Mouse (Mus musculus): Measurements from ENCODE around the gene Rhof. TPM values are rescaled to one million over a fixed set of nuclear protein-coding genes. Genes with fewer than 3 reads are reported as not detected.

The Rhof gene
- polyA plus RNA-seq, 1 experiment from 2014 or later = 1.5 TPM

- Histone ChIP-seq H3K36me3 (no peaks in the 10 kb centered on the region), H3K27ac (peak overlapping the region; percentile 100), H3K4me3 (0 out of 2 replicates have a peak overlapping the region, but pooled peaks have one; percentile 59), H3K9ac (0 out of 2 replicates have a peak overlapping the region, but pooled peaks have one; percentile 81), H3K4me2 (peak overlapping the region; percentile 96), H3K9me3 (replicated peaks) (no peaks in the 10 kb centered on the region), H3K27me3 (no peaks in the 10 kb centered on the region), H3K4me1 (replicated peaks) (peaks cover 74% of the 10 kb centered on the region)
- ATAC-seq (replicated peaks; ENCODE audit: insufficient number of reproducible peaks, insufficient read depth, low FRiP score, low read depth) = no peak
- 29% methylated on average over 7 of the region's 7 CpGs for WGBS
These were observed 1.3 kb upstream of the Rhof start for GRCm38 (mm10) chr5:123133784-123134143.

- Histone ChIP-seq H3K9ac (0 out of 2 replicates have a peak overlapping the region, but pooled peaks have one; percentile 4), H3K36me3 (no peaks in the 10 kb centered on the region), H3K27me3 (no peaks in the 10 kb centered on the region), H3K4me3 (peak overlapping the region; percentile 48), H3K4me1 (replicated peaks) (peaks cover 72% of the 10 kb centered on the region), H3K4me2 (peak overlapping the region; percentile 96), H3K27ac (peak overlapping the region; percentile 100), H3K9me3 (replicated peaks) (no peaks in the 10 kb centered on the region)
- no peak for ATAC-seq (replicated peaks; ENCODE audit: insufficient number of reproducible peaks, insufficient read depth, low FRiP score, low read depth)
- WGBS = 16% methylated on average over 18 of the region's 18 CpGs
These were observed 741 bp upstream of the Rhof start for GRCm38 (mm10) chr5:123133083-123133783.

DNA sequence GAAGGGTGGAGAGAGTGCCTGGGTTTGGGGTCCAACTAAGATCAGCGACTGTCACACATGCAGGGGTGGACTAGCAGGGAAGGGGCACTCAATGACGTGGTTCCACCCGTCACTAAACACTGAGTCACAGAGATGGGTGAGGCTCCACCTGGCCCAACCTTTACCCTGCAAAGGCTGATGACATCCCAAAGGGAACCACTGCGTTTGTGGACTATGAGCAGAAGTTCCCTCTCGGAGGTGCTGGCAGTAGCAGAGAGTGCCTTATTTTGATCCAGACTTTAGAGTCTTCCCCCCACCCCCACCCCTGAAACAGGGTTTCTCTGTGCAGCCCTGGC lies 1.7 kb downstream of the Rhof start:
- H3K9me3 ChIP-seq (replicated peaks) = no peaks in the 10 kb centered on the region
- no peak overlapping the region for H3K27ac ChIP-seq
- no peak overlapping the region for H3K9ac ChIP-seq
- H3K36me3 ChIP-seq = no peaks in the 10 kb centered on the region
- H3K4me2 ChIP-seq = no peak overlapping the region
- 89% methylated on average over 5 of the region's 5 CpGs for WGBS
- ATAC-seq (replicated peaks; ENCODE audit: insufficient number of reproducible peaks, insufficient read depth, low FRiP score, low read depth) = no peak
- peaks cover 54% of the 10 kb centered on the region for H3K4me1 ChIP-seq (replicated peaks)
- H3K4me3 ChIP-seq = no peak overlapping the region
- H3K27me3 ChIP-seq = no peaks in the 10 kb centered on the region

- H3K9ac ChIP-seq = no peak overlapping the region
- 90% methylated on average over 9 of the region's 9 CpGs for WGBS
- H3K27ac ChIP-seq = no peak overlapping the region
- no peak overlapping the region for H3K4me3 ChIP-seq
- no peaks in the 10 kb centered on the region for H3K36me3 ChIP-seq
- no peak overlapping the region for H3K4me2 ChIP-seq
- no peaks in the 10 kb centered on the region for H3K9me3 ChIP-seq (replicated peaks)
- no peaks in the 10 kb centered on the region for H3K27me3 ChIP-seq
- H3K4me1 ChIP-seq (replicated peaks) = peaks cover 54% of the 10 kb centered on the region
- no peak for ATAC-seq (replicated peaks; ENCODE audit: insufficient number of reproducible peaks, insufficient read depth, low FRiP score, low read depth)
These were observed 2.3 kb downstream of the Rhof start for GRCm38 (mm10) chr5:123130030-123130813.

GRCm38 (mm10) chr5:123129170-123129757 lies 3.2 kb downstream of the Rhof start:
- no peak overlapping the region for H3K27ac ChIP-seq
- H3K9ac ChIP-seq = no peak overlapping the region
- H3K4me2 ChIP-seq = no peak overlapping the region; the same call in 1 of the 2 replicates
- no peak for ATAC-seq (replicated peaks; ENCODE audit: insufficient number of reproducible peaks, insufficient read depth, low FRiP score, low read depth)
- H3K9me3 ChIP-seq (replicated peaks) = no peaks in the 10 kb centered on the region
- H3K27me3 ChIP-seq = no peaks in the 10 kb centered on the region
- WGBS = 78% methylated on average over 10 of the region's 10 CpGs
- H3K4me1 ChIP-seq (replicated peaks) = peaks cover 44% of the 10 kb centered on the region
- no peak overlapping the region for H3K4me3 ChIP-seq
- H3K36me3 ChIP-seq = no peaks in the 10 kb centered on the region

DNA sequence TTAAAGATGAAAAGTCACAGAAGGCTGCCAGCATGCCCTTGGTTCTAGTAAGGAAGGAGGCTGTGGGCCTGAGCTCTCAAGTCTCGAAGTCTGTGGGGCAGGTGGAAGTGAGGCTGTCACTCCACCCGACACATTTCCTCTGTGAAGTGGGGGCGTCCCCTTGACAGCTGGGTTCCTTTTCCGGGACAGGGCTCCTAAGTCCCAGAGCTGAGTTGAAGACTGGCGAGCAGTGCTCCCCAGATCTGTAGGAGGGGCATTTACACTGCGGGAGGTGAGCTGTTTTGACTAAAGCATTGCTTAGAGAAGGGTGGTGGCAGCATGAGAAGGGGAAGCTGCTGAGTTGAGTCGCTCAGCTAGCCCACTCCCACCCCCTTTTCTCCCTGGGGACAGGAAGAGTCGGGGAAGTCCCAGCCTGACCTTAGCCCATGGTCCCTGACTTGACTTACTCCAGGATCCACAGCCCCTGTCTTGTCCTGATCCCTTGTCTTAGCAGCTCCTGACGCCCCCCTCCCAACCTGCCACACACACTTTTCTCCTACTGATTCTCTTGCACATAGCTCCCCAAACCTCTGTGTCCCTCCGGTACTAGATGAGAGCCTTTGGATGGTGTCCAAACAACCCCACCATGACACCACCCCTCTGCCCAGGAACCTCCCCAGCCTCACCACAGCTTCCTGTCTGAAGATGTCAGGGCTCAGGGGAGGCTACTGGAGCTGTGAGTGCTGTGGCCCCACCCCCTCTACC lies 3.9 kb downstream of the Rhof start:
- Histone ChIP-seq H3K4me3 (no peak overlapping the region), H3K36me3 (no peaks in the 10 kb centered on the region), H3K4me1 (replicated peaks) (peaks cover 38% of the 10 kb centered on the region), H3K27ac (peak overlapping the region; percentile 51; the same call in 1 of the 2 replicates), H3K27me3 (no peaks in the 10 kb centered on the region), H3K9me3 (replicated peaks) (no peaks in the 10 kb centered on the region), H3K4me2 (peak overlapping the region; percentile 29; the same call in 1 of the 2 replicates), H3K9ac (no peak overlapping the region)
- ATAC-seq (replicated peaks; ENCODE audit: insufficient number of reproducible peaks, insufficient read depth, low FRiP score, low read depth) = no peak
- 47% methylated on average over 10 of the region's 10 CpGs for WGBS

DNA sequence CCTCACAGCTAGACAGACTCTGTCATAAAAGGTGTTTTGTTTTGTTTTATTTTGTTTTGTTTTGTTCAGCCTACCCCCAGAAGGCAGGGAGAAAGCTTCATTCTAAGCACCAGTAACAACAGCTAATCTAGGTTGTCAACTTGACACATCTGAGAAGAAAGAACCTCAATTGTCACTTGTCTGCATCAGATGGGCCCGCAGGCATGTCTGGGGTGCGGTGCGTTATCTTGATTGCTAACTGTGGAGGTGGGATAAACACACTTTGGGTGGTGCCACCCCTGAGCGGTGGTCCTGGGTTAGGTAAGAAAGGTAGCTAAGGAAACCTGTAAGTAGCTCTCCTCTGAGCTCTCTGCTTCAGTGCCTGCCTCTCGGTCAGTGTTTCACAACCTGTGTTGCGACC lies 5.5 kb downstream of the Rhof start:
- Histone ChIP-seq H3K9ac (no peak overlapping the region), H3K36me3 (no peaks in the 10 kb centered on the region), H3K4me3 (no peak overlapping the region), H3K4me2 (no peak overlapping the region), H3K27ac (no peak overlapping the region), H3K27me3 (no peaks in the 10 kb centered on the region), H3K9me3 (replicated peaks) (no peaks in the 10 kb centered on the region), H3K4me1 (replicated peaks) (peaks cover 23% of the 10 kb centered on the region)
- ATAC-seq (replicated peaks; ENCODE audit: insufficient number of reproducible peaks, insufficient read depth, low FRiP score, low read depth) = no peak
- WGBS = 76% methylated on average over 6 of the region's 6 CpGs

GRCm38 (mm10) chr5:123125638-123126406 lies 6.7 kb downstream of the Rhof start:
- Histone ChIP-seq H3K9me3 (replicated peaks) (no peaks in the 10 kb centered on the region), H3K4me3 (no peak overlapping the region), H3K27ac (peak overlapping the region; percentile 20), H3K27me3 (no peaks in the 10 kb centered on the region), H3K4me2 (no peak overlapping the region), H3K9ac (no peak overlapping the region), H3K36me3 (no peaks in the 10 kb centered on the region), H3K4me1 (replicated peaks) (peaks cover 19% of the 10 kb centered on the region)
- ATAC-seq (replicated peaks; ENCODE audit: insufficient number of reproducible peaks, insufficient read depth, low FRiP score, low read depth) = no peak; the same call in 1 of the 2 replicates
- 59% methylated on average over 18 of the region's 18 CpGs for WGBS

DNA sequence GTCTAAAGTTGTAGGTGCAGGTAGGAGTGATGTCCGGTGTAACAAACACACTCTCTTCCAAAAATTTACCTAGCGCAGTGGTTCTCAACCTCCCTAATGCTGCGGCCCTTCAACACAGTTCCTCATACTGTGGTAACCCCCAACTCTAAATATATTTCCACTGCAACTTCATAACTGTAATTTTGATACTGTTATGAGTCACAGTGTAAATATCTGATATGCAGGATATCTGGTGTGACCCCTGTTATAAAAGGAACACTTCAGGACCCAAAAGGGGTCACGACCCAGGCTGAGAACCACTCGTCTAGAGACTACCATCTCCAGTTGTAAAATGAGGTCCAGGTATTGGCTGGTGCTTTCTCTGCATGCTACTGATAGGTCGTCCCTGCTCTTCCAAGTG lies 7.4 kb downstream of the Rhof start:
- no peak for ATAC-seq (replicated peaks; ENCODE audit: insufficient number of reproducible peaks, insufficient read depth, low FRiP score, low read depth)
- H3K36me3 ChIP-seq = no peaks in the 10 kb centered on the region
- no peak overlapping the region for H3K27ac ChIP-seq
- no peaks in the 10 kb centered on the region for H3K9me3 ChIP-seq (replicated peaks)
- no peak overlapping the region for H3K4me3 ChIP-seq
- H3K4me2 ChIP-seq = no peak overlapping the region
- WGBS = 80% methylated on average over 6 of the region's 6 CpGs
- no peak overlapping the region for H3K9ac ChIP-seq
- H3K4me1 ChIP-seq (replicated peaks) = peaks cover 19% of the 10 kb centered on the region
- no peaks in the 10 kb centered on the region for H3K27me3 ChIP-seq

- Histone ChIP-seq H3K27ac (no peak overlapping the region), H3K4me3 (no peak overlapping the region), H3K4me1 (replicated peaks) (peaks cover 12% of the 10 kb centered on the region), H3K36me3 (no peaks in the 10 kb centered on the region), H3K4me2 (no peak overlapping the region), H3K9me3 (replicated peaks) (no peaks in the 10 kb centered on the region), H3K9ac (no peak overlapping the region), H3K27me3 (no peaks in the 10 kb centered on the region)
- WGBS = 88% methylated on average over 4 of the region's 4 CpGs
- ATAC-seq (replicated peaks; ENCODE audit: insufficient number of reproducible peaks, insufficient read depth, low FRiP score, low read depth) = no peak
These were observed 10.3 kb downstream of the Rhof start for GRCm38 (mm10) chr5:123122181-123122580.
